Mouse (Mus musculus): ENCODE results near the gene Stat5a. TPM values are rescaled to one million over a fixed set of nuclear protein-coding genes. Genes with fewer than 3 reads are reported as not detected.

Stat5a gene
- polyA plus RNA-seq, 1 experiment, result 6.9 TPM

GRCm38 (mm10) chr11:100824496-100824895 is 34.7 kb upstream of the Stat5a start:
- Histone ChIP-seq H3K4me3 (ENCODE audit: low read depth, low read length) (no peak overlapping the region), H3K4me1 (ENCODE audit: control insufficient read depth, insufficient read depth, insufficient read length, low read length) (peaks cover 11% of the 10 kb centered on the region), H3K27me3 (ENCODE audit: control insufficient read depth, insufficient read depth, low read length) (no peaks in the 10 kb centered on the region), H3K27ac (ENCODE audit: insufficient read depth, low read depth, low read length) (no peak overlapping the region), H3K36me3 (ENCODE audit: control insufficient read depth, insufficient read depth, low read length) (no peaks in the 10 kb centered on the region)
- WGBS, result 79% methylated on average over 7 of the region's 7 CpGs
- no peak for TF ChIP-seq POLR2A (IDR thresholded peaks at IDR 0.05; ENCODE audit: low read depth, low read length)

- Histone ChIP-seq H3K27ac (ENCODE audit: insufficient read depth, low read depth, low read length) (no peak overlapping the region), H3K4me1 (ENCODE audit: control insufficient read depth, insufficient read depth, insufficient read length, low read length) (peaks cover 11% of the 10 kb centered on the region), H3K36me3 (ENCODE audit: control insufficient read depth, insufficient read depth, low read length) (no peaks in the 10 kb centered on the region), H3K4me3 (ENCODE audit: low read depth, low read length) (no peak overlapping the region), H3K27me3 (ENCODE audit: control insufficient read depth, insufficient read depth, low read length) (no peaks in the 10 kb centered on the region)
- 86% methylated on average over 9 of the region's 9 CpGs for WGBS
- no peak for TF ChIP-seq POLR2A (IDR thresholded peaks at IDR 0.05; ENCODE audit: low read depth, low read length)
- no peak for TF ChIP-seq CTCF (IDR thresholded peaks at IDR 0.05; ENCODE audit: extremely low read depth, insufficient read length, insufficient replicate concordance, low read depth, low read length)
These were observed 33.7 kb upstream of the Stat5a start for GRCm38 (mm10) chr11:100825451-100825850.

DNA sequence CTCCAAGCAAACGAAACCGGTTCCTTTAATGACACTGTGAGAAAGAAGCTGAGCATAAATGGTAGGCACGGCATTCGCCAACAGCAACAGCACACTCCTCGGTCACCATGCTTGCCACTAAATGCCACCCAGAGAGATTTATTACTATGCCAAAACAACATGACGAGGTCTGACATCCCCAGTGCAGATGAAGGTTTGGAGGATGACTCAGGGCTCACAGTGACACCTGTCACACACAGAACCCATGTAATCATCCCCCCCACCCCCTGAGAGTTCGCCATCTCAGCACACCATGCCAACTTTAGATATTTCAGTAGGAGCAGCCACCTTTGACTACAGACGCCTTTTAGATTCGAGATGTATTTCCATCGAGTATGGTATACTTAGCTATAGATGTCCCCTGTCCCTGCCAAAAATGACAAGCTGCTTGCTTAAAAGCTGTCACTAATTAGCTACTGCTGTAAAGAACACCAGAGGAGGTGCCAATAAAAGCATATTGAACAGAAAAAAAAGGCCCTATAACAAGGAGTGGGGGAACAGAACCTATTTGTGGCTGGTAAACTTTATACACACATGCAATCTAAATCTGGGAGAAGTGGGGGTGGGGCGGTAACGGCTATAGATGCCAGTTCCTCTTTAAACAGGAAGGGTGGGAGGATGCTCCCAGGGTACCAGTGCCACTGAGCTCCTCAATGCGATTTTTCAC is 32.8 kb upstream of the Stat5a start:
- no peaks in the 10 kb centered on the region for H3K36me3 ChIP-seq (ENCODE audit: control insufficient read depth, insufficient read depth, low read length)
- WGBS, result 63% methylated on average over 13 of the region's 13 CpGs
- TF ChIP-seq POLR2A (IDR thresholded peaks at IDR 0.05; ENCODE audit: low read depth, low read length) (no peak), CTCF (IDR thresholded peaks at IDR 0.05; ENCODE audit: extremely low read depth, insufficient read length, insufficient replicate concordance, low read depth, low read length) (no peak)
- H3K27ac ChIP-seq (ENCODE audit: insufficient read depth, low read depth, low read length), result no peak overlapping the region
- H3K27me3 ChIP-seq (ENCODE audit: control insufficient read depth, insufficient read depth, low read length), result no peaks in the 10 kb centered on the region
- no peak overlapping the region for H3K4me3 ChIP-seq (ENCODE audit: low read depth, low read length)
- peaks cover 11% of the 10 kb centered on the region for H3K4me1 ChIP-seq (ENCODE audit: control insufficient read depth, insufficient read depth, insufficient read length, low read length)

DNA sequence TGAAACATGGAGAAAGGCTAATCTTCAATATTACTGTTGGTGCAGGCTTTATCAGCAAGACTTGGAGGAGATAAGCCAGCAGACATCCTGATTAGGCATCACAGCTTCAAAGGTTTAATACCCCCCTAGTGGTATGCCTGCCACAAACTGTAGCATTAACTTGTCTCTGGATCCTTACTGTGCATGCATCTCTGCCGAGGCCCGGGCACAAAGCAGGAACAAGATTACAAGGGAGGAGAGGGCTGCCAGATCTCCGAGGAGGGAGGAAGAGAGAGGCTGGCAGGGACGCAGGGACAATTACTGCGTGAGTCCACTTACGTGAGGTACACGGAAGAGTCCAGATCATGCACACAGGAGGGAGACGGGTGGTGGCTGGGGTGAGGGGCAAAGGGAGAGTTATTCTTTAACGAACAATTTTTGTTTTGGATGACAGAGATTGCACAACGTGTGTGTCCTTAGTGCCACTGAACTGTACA is 30.4 kb upstream of the Stat5a start:
- WGBS, result 16% methylated on average over 10 of the region's 10 CpGs
- Histone ChIP-seq H3K36me3 (ENCODE audit: control insufficient read depth, insufficient read depth, low read length) (no peaks in the 10 kb centered on the region), H3K27me3 (ENCODE audit: control insufficient read depth, insufficient read depth, low read length) (no peaks in the 10 kb centered on the region), H3K27ac (ENCODE audit: insufficient read depth, low read depth, low read length) (no peak overlapping the region), H3K4me1 (ENCODE audit: control insufficient read depth, insufficient read depth, insufficient read length, low read length) (peaks cover 8% of the 10 kb centered on the region), H3K4me3 (ENCODE audit: low read depth, low read length) (no peak overlapping the region)
- TF ChIP-seq CTCF (IDR thresholded peaks at IDR 0.05; ENCODE audit: extremely low read depth, insufficient read length, insufficient replicate concordance, low read depth, low read length), result no peak
- TF ChIP-seq POLR2A (IDR thresholded peaks at IDR 0.05; ENCODE audit: low read depth, low read length), result no peak

DNA sequence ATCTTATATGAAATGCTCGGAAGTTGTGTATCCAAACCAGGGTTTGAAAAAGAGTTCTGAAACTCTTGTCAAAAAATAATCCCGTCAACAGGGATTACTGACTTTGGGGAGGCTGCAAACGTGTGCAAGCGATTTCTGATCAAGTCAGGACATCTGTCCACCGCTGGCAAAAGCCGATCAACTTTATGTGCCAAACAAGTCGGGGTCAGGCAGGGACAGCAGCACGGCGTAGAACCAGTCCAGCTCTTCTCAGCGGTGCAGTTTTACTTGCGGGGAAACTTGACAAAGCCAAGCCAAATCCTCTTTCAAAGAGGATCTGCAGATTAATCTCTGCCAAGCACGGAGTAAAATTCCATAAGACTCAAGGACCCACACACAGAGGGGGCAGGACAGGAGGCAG is 29.5 kb upstream of the Stat5a start:
- no peak for TF ChIP-seq CTCF (IDR thresholded peaks at IDR 0.05; ENCODE audit: extremely low read depth, insufficient read length, insufficient replicate concordance, low read depth, low read length)
- TF ChIP-seq POLR2A (IDR thresholded peaks at IDR 0.05; ENCODE audit: low read depth, low read length), result no peak
- no peaks in the 10 kb centered on the region for H3K36me3 ChIP-seq (ENCODE audit: control insufficient read depth, insufficient read depth, low read length)
- WGBS, result 83% methylated on average over 12 of the region's 12 CpGs
- no peak overlapping the region for H3K4me3 ChIP-seq (ENCODE audit: low read depth, low read length)
- no peaks in the 10 kb centered on the region for H3K27me3 ChIP-seq (ENCODE audit: control insufficient read depth, insufficient read depth, low read length)
- no peak overlapping the region for H3K27ac ChIP-seq (ENCODE audit: insufficient read depth, low read depth, low read length)
- peaks cover 5% of the 10 kb centered on the region for H3K4me1 ChIP-seq (ENCODE audit: control insufficient read depth, insufficient read depth, insufficient read length, low read length)

GRCm38 (mm10) chr11:100831396-100831795 is 27.8 kb upstream of the Stat5a start:
- Histone ChIP-seq H3K27me3 (ENCODE audit: control insufficient read depth, insufficient read depth, low read length) (no peaks in the 10 kb centered on the region), H3K4me3 (ENCODE audit: low read depth, low read length) (no peak overlapping the region), H3K4me1 (ENCODE audit: control insufficient read depth, insufficient read depth, insufficient read length, low read length) (peaks cover 5% of the 10 kb centered on the region), H3K27ac (ENCODE audit: insufficient read depth, low read depth, low read length) (0 out of 2 replicates have a peak overlapping the region, but pooled peaks have one; percentile 6), H3K36me3 (ENCODE audit: control insufficient read depth, insufficient read depth, low read length) (no peaks in the 10 kb centered on the region)
- TF ChIP-seq POLR2A (IDR thresholded peaks at IDR 0.05; ENCODE audit: low read depth, low read length) (no peak), CTCF (IDR thresholded peaks at IDR 0.05; ENCODE audit: extremely low read depth, insufficient read length, insufficient replicate concordance, low read depth, low read length) (no peak)
- WGBS, result 83% methylated on average over 10 of the region's 10 CpGs

DNA sequence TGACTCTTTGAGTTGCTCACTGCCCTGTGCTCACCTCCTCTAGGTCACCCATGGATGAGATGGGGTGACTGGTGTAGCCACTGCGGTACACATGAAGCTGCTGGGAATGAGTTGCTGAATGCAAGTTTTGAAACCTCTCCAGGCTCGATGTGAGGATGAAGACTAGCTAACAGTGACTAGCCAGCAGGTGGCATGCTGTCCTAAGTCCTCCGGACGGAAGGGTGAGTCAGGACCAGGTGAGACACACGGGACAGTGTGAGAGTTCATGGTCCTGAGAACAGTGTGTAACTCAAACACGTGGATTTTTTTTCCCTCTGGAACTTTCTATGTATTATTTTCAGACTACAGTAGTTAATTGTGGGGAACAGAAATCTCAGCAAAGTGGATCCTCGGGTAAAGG is 25.7 kb upstream of the Stat5a start:
- Histone ChIP-seq H3K27ac (ENCODE audit: insufficient read depth, low read depth, low read length) (no peak overlapping the region), H3K4me3 (ENCODE audit: low read depth, low read length) (no peak overlapping the region), H3K27me3 (ENCODE audit: control insufficient read depth, insufficient read depth, low read length) (no peaks in the 10 kb centered on the region), H3K36me3 (ENCODE audit: control insufficient read depth, insufficient read depth, low read length) (no peaks in the 10 kb centered on the region), H3K4me1 (ENCODE audit: control insufficient read depth, insufficient read depth, insufficient read length, low read length) (peaks cover 5% of the 10 kb centered on the region)
- WGBS, result 40% methylated on average over 7 of the region's 7 CpGs
- TF ChIP-seq CTCF (IDR thresholded peaks at IDR 0.05; ENCODE audit: extremely low read depth, insufficient read length, insufficient replicate concordance, low read depth, low read length) (peak; percentile 59; the same call in 1 of the 2 replicates), POLR2A (IDR thresholded peaks at IDR 0.05; ENCODE audit: low read depth, low read length) (no peak)
